Mouse (Mus musculus) urinary bladder, postnatal 4 days (tissue): Measurements from ENCODE around the gene Etv2.

ENCODE experiments used
- DNase-seq, 2 experiments: peaks; one replicate each; pipeline ENCODE4 v3.0.0; 2021 to 2022; ENCODE audit warnings: low spot score in 2 of 2

Gene Etv2

GRCm38 (mm10) chr7:30588676-30589434 lies 46.8 kb downstream of the Etv2 start, which contains the start of gene Kmt2b:
TSS of gene Kmt2b (minus strand) at chr7:30588726.
- peak; percentile 95 to 97 for DNase-seq

- no peak for DNase-seq
Observed at GRCm38 (mm10) chr7:30587842-30588667, 47.6 kb downstream of the Etv2 start.

- DNase-seq, result no peak
Observed at GRCm38 (mm10) chr7:30586455-30587020, 49.1 kb downstream of the Etv2 start.

- no peak for DNase-seq
Observed at GRCm38 (mm10) chr7:30585170-30585569, 50.5 kb downstream of the Etv2 start.

- no peak for DNase-seq
Observed at GRCm38 (mm10) chr7:30584339-30584738, 51.3 kb downstream of the Etv2 start.
